Mouse (Mus musculus) mouse embryonic stem cell (cell line): ENCODE results near the gene Rag2.

Experiments used
- in situ Hi-C, 2 experiments: fragments of 300-500 bp; cut with MboI; formaldehyde crosslinking; loops; 1 replicate in 1 of 2; 3 replicates in 1 of 2; pipeline ENCODE4 v1.14.3; 2019 to 2020; ENCODE audit warnings: low sequenced_read_pairs in 2 of 2, low pct_unique_long_range_greater_than_20kb in 1 of 2, mixed read lengths in 1 of 2; ENCODE audit not compliant: unreplicated experiment in 1 of 2

Rag2 gene

DNA sequence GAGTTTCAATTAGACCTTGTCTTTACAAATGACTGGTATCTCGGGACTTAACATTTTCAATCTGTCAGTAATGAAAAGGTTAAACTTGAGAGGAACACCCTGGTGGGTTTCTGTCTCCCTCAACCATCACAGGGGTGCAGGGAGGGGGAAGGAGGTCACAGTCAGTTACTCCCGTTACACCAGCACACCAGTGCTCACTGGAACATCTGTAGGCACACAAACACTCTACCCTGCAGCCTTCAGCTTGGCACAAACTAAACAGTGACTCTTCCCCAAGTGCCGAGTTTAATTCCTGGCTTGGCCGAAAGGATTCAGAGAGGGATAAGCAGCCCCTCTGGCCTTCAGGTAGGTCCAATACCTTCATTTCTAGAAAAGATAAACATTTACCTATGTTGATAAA is at the start of gene Rag2:
Rag2 (plus strand) TSS at position 193 of the 400 bp plus-strand sequence.
- in situ Hi-C loops, result no loop called here

DNA sequence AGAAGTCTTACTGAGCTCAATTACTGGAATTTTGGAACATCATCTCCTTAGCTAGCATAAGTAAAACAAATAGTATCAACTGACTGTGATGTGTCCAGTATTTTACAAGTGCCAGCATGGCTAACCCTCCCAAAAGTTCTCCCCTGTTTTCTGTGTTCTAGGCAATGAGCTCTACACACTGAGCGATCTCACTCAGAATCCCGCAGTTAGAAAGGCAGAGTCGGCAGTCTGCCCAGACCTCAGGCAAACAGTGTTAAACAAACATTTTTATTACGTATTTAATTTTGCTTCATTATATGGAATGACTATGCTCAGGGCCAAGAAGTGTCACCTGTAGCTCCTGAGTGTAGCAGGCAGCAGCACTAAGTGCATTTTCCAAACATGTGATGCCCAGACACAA is 47.3 kb upstream of the Rag2 start:
- in situ Hi-C loops, result no loop called here

- in situ Hi-C loops, result no loop called here
Measured at GRCm38 (mm10) chr2:101580027-101580426, 44.5 kb upstream of the Rag2 start.

- in situ Hi-C loops, result no loop called here
Measured at GRCm38 (mm10) chr2:101580428-101580827, 44.1 kb upstream of the Rag2 start.

GRCm38 (mm10) chr2:101580977-101581376 is 43.5 kb upstream of the Rag2 start:
- in situ Hi-C loops, result no loop called here

- in situ Hi-C loops, result no loop called here
Measured at GRCm38 (mm10) chr2:101581418-101581817, 43.1 kb upstream of the Rag2 start.

GRCm38 (mm10) chr2:101591356-101591755 is 33.2 kb upstream of the Rag2 start:
- in situ Hi-C loops, result no loop called here

DNA sequence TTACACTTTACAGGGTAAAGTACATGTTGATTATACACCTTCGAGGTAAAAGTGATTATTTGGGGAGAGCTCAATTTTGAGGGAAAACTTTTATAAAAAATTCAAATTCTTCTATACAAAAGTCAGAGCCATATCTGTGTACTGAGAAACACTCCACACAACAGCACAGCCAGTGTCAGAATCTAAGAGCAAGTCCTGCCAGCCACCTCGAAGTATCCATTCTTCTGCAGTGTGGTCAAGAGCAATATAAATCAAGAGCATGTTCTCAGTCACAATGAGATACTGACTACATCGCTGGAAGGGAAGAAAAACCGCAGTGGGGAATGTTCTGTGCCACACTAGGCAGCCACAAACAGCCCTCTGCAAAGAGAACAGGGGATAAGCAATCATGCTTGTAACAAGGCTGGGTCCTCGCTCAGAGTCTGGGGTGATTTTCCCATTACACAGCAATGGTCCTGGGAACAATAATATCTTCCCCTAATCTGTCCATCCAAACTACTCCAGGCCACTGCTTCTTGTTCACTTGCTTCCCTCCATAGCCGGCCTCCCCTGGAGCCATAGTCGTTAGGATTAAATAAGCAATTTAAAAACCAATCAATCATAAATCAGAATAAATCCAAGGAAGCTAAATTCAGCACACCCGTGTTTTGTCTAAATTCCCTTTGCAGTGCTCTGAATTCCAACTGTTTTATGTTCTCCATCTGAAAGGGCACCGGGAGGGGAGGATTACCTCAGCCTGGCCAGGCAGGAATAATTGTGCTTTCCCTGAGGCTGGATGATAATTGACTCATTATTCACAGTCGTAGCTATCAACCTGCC is 32.3 kb upstream of the Rag2 start:
- in situ Hi-C loops, result no loop called here

DNA sequence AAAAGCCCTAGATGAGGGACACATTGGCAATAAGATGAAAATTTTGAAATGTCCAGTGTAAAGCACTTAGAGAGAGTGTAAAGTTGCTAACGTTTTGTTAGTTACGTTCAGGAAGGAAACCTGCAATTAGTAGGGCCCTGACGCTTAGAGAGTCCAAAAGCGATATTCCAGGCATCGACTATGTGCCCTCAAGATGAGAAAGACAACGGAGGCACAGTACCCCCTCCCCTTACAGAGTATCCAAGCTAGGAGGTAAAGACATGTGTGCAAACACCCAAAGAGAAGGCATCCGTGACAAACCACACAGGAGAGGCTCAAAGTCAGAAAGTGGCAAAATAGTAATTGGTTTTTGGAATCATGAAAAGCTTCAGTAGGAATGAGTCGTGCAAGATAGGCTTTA is 31.6 kb upstream of the Rag2 start:
- in situ Hi-C loops, result no loop called here

DNA sequence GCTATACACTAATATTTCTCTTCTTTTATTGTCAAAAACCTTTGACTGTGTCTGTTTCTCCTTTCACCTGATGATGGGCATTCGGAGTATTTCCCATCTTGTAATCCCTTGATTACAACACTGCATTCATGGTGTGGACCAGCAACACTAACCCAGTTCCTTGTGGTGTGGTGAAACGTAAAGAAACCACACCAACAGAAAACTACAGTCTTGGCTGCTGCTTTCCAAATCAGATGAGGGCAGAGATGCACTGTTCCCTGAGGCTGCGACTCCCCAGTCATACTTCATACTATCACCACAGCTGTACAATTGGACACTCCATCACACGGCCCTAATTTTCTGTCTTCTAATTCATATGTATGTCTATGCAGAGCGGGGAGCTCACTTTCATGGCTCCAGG is 29.8 kb upstream of the Rag2 start:
- in situ Hi-C loops, result no loop called here

DNA sequence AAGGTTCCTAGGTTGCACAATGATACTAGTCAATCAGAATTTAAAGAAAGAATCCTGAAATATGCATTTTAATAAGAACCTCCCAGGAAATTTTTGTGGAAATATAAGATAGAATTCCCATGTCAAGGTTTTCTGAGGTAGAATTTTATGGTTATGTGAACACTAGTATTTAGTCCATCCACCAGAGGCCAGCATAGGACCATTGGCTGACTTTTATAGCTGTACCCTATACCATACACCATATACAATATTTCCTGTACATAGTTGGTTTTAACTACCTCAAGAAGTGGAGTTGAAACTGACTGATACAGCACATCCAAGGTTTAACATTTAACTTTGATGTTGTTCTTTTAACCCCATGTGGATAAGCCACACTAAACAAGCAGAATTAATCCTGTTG is 27.3 kb upstream of the Rag2 start:
- in situ Hi-C loops, result no loop called here

DNA sequence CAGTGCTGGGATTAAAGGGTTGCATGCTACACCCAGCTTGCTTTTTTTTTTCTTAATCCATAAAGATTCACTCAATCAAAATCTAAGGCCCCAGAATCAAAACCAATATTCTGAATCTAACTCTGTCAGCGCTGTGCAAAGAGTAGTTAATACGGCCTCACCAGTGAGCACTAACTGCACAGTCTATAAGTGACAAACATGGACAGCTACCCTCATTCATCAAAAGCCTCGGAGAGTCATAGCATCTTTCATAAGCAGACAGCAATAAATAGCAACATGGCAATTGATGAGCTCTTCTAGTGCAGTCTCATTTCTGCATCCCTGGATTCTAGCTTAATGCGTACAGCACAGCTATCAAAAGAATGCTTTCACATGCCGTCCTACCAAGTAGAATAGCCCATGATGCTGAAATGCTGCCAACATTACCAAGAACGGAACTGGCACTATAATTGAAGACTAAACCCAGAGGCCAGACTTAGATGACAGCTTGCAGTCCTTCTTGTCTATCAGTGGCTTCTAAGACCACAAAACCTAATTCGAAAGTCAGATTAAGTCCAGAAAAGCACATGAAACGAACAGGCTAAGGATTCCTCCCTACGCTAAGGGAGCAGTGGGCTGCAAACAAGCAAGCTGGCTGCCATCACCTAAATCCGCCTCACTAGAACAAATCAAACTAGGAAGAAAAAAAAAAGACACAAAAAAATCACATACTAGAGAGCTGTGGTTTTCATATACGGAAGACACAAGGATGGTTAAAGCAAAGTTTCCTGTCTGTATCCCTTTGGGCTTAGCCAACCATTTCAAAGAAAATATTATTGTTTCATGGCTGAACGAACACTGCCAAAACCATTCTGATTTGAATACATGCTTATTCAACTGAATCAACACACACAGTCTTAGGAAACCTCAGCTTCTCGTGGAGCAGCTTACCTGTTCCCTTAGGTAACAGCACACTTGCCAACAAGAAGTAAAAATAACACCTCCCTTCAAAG is 26.0 kb upstream of the Rag2 start:
- in situ Hi-C loops, result no loop called here

DNA sequence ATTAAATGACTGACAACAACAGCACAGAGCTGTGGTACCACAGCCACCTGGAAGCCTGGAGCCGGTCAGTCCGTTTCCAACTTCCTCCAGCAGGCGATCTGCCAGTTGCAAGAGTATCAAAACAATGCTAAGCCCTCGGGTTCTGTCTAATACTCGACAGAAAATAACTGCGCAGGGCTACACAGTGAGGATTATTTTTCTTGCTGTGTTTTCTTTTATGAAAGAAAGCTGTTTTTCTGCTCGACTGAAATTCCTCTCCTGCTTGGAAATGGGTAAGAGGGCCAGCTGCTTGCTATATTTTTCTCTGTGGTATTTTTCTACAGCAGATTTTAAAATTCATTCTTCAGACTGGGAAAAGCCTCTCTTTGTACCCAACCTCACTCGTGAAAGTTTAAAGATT is 23.8 kb upstream of the Rag2 start:
- in situ Hi-C loops, result no loop called here

DNA sequence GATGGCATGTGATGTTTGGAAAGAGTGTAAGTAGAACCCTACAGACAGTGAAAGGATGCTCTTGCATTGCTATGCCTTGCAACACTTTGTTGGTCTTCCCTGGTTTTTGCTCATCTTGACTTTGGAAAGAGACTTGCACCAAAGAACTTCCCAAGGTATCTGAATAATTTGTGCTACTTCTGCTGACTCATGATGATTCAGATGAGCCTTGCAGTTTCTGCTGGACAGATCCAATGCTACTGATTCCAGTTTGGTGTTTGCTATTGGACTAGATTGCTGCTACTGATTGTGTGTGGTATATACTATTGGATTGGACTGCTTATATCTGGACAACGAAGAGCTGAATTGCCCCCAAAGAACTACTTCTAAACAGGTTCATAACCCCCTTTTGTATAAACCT is 21.4 kb upstream of the Rag2 start:
- in situ Hi-C loops, result no loop called here

DNA sequence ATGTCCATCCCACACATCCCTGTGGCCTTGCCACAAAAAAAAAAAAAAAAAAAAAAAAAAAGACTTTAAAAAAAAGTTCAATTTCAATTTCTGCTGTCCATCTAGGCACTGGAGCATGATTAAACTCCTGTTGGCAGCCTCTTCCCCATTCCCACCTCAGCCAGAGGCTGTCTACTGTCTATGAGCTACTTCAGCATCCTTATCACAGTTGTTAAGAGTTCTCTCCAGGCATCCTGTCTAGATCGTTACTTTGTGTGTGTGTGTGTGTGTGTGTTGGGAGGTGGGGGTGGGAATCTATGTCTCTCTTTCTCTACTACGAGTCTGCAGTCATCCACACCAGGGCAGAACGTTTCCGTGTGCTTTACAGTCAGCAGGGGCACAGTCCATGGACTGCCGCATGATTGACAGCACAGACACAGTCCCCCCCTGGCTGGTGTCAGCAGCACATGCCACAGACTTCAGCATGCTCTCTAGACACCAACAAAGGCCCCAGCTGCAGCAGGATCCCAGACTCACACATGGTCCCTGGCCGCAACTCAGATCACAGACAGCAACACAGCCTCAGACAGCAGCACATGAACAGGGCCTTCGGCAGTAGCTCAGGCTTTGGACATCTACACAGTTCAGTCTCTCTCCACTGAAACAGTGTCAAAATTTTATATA is 16.2 kb upstream of the Rag2 start:
- in situ Hi-C loops, result no loop called here

DNA sequence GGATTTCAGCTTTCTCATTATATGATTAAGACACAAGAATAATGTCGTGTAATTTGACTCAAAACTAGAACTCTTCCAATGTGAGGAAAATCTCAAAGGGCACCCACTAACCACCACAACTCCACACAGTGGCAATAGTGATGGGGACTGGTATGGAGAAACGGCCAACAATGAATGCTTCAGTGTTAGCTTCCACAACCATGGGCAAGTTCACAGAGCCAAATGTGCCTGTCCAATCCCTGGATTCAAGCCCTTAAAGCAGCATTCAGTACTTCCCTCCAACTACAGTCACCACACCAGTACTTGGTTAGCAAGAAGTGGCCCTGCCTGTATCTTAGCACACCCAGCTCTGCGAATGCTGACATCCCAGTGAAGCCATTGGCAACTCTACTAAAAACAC is 13.7 kb upstream of the Rag2 start:
- in situ Hi-C loops, result no loop called here

- in situ Hi-C loops, result no loop called here
Measured at GRCm38 (mm10) chr2:101615464-101616305, 8.8 kb upstream of the Rag2 start.

DNA sequence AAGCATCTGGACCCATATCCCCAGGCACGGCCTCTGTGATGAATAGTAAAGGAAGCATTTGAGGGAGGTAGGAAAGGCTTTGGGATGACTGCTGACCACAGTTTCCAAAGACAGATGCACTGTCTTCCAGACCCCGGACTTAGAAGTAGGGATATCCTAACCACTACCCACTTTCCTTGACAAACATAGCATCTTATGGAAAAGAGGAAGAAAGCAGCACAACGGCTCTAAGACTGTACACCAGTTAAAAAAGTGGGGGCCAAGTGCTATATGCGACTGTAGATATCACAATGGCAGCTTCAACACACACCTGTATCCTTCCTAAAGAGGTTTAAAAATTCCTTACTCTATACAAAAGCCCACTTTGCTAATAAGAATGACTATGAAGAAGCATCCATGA is 6.1 kb upstream of the Rag2 start:
- in situ Hi-C loops, result no loop called here
